ENCODE assay signal across 20 mouse cellular contexts in genomic region chr3:144436076-144436475, GRCm38 (mm10).
DNase-seq lines count a peak whose midpoint lies in the region; ATAC-seq lines count a peak whose summit lies in the region.
"Had no signal": no experiment of that assay in that cellular context is flagged by ENCODE, and none has a peak within 500 bp of the region (broad histone marks: within the 10 kb centered on the region; RNA-seq: fewer than 3 reads in every experiment).

No protein-coding gene starts in this region.

- no peak overlapping the region for H3K4me3 ChIP-seq in embryonic facial prominence, embryonic 12.5 days
- H3K4me3 ChIP-seq in embryonic facial prominence, embryonic 10.5 days: no peak overlapping the region
- H3K4me3 ChIP-seq: forebrain, embryonic 13.5 days; forebrain, embryonic 15.5 days had no signal

- no peaks in the 10 kb centered on the region for H3K9me3 ChIP-seq in embryonic facial prominence, embryonic 12.5 days
- H3K9me3 ChIP-seq in embryonic facial prominence, embryonic 10.5 days: no peaks in the 10 kb centered on the region
- H3K9me3 ChIP-seq: forebrain, embryonic 13.5 days; forebrain, embryonic 15.5 days had no signal

- whole genome bisulfite sequencing in embryonic facial prominence, embryonic 12.5 days: 80% methylated on average over 3 of the region's 3 CpGs
- 86% methylated on average over 3 of the region's 3 CpGs for WGBS in embryonic facial prominence, embryonic 10.5 days

- H3K9ac ChIP-seq in embryonic facial prominence, embryonic 12.5 days: no peak overlapping the region
- H3K9ac ChIP-seq: forebrain, embryonic 13.5 days; forebrain, embryonic 15.5 days; forebrain, postnatal 0 days had no signal

- ATAC-seq in embryonic facial prominence, embryonic 12.5 days (ENCODE audit: insufficient number of reproducible peaks, insufficient read depth, low FRiP score, low TSS enrichment): no peak
- ATAC-seq: activated CD4-positive, CD25-positive, alpha-beta regulatory T cell, adult 4 months; CD4-positive, CD25-positive, alpha-beta regulatory T cell, adult 4 months; forebrain, embryonic 13.5 days; forebrain, embryonic 15.5 days; forebrain, postnatal 0 days had no signal

- H3K27me3 ChIP-seq in embryonic facial prominence, embryonic 12.5 days: no peaks in the 10 kb centered on the region
- H3K27me3 ChIP-seq in embryonic facial prominence, embryonic 10.5 days (replicated peaks; ENCODE audit: low read depth, poor library complexity, severe bottlenecking): no peaks in the 10 kb centered on the region
- H3K27me3 ChIP-seq: CH12.LX; forebrain, embryonic 13.5 days; forebrain, embryonic 15.5 days had no signal

- intact Hi-C loops in gastrocnemius, postnatal 14 days (cut with DNase I; ENCODE audit: low total_unique reads): no loop called here

- 0 out of 2 replicates have a peak overlapping the region, but pooled peaks have one; percentile 23 for H3K27ac ChIP-seq in embryonic facial prominence, embryonic 12.5 days
- H3K27ac ChIP-seq in embryonic facial prominence, embryonic 10.5 days (replicated peaks): no peak overlapping the region
- H3K27ac ChIP-seq: forebrain, embryonic 13.5 days; forebrain, embryonic 15.5 days had no signal

- peaks cover 5% of the 10 kb centered on the region for H3K36me3 ChIP-seq in embryonic facial prominence, embryonic 12.5 days
- H3K36me3 ChIP-seq in embryonic facial prominence, embryonic 10.5 days (replicated peaks): peaks cover 34% of the 10 kb centered on the region

- no peaks in the 10 kb centered on the region for H3K4me1 ChIP-seq in embryonic facial prominence, embryonic 12.5 days
- no peaks in the 10 kb centered on the region for H3K4me1 ChIP-seq in embryonic facial prominence, embryonic 10.5 days
- H3K4me1 ChIP-seq: forebrain, embryonic 13.5 days; forebrain, embryonic 15.5 days had no signal

- DNase-seq in embryonic facial prominence, embryonic 10.5 days (ENCODE audit: low spot score): no peak
- peak; percentile 58 for DNase-seq in ES-CJ7 (ENCODE audit: low read depth, low spot score)
- DNase-seq in ZHBTc4 (ENCODE audit: low read depth, low spot score): peak; percentile 26
- no peak for DNase-seq in gastrocnemius, postnatal 14 days
- DNase-seq: adrenal gland, adult 8-10 months; adrenal gland, postnatal 14 days; adrenal gland, postnatal 36 days; B cell, adult 2 months; cerebellum, adult 11-12 months; cerebellum, adult 2 months; cerebellum, adult 9-10 months; cerebellum, postnatal 10 days; cerebellum, postnatal 25 days; forebrain, postnatal 0 days had no signal

- no peak overlapping the region for H3K4me2 ChIP-seq in embryonic facial prominence, embryonic 12.5 days (replicated peaks)
- H3K4me2 ChIP-seq: forebrain, embryonic 13.5 days; forebrain, embryonic 15.5 days had no signal

Comparison
In these comparisons a context has a peak if more than half of its experiments do, and no peak if none do; other contexts are left out.
1. DNase-seq: peak in ES-CJ7 (single experiment) and ZHBTc4 (single experiment); none in embryonic facial prominence, embryonic 10.5 days (single experiment) and gastrocnemius, postnatal 14 days (single experiment).